In the genomic region with DNA sequence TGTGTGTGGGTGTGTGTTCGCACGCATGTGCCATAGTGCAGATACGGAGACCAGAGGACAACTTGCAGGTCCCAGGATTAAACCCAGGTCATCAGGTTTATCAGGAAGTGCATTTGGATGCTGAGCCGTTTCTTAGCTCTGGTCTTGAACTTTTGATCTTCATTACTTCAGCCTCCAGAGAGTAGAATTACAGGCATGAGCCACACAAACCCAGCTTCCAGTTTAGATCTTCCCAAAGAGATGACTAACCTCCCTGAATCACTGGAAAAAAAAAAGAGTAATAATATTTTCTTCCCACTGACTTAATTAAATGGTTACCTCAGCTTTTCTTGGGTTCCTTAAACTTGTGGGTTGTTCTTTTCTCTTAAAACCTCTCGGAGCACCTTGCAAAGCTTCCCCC, we compare ENCODE assay signal across 32 mouse cellular contexts.
"Had no signal": no experiment of that assay in that cellular context is flagged by ENCODE, and none has a peak within 500 bp of the region (broad histone marks: within the 10 kb centered on the region; RNA-seq: fewer than 3 reads in every experiment).

No protein-coding gene starts in this region.

- H3K27me3 ChIP-seq: limb, embryonic 12.5 days; limb, embryonic 13.5 days; limb, embryonic 15.5 days; liver, embryonic 13.5 days; liver, embryonic 15.5 days; lung, embryonic 15.5 days; midbrain, embryonic 12.5 days; midbrain, embryonic 13.5 days; midbrain, embryonic 15.5 days; neural tube, embryonic 12.5 days had no signal

- H3K36me3 ChIP-seq: limb, embryonic 10.5 days; limb, embryonic 12.5 days; limb, embryonic 13.5 days; limb, embryonic 15.5 days; liver, embryonic 12.5 days; liver, embryonic 13.5 days; liver, embryonic 15.5 days; lung, embryonic 15.5 days; midbrain, embryonic 10.5 days; midbrain, embryonic 12.5 days; midbrain, embryonic 13.5 days; midbrain, embryonic 15.5 days; neural tube, embryonic 12.5 days had no signal

- H3K9me3 ChIP-seq: limb, embryonic 10.5 days; limb, embryonic 12.5 days; limb, embryonic 13.5 days; limb, embryonic 15.5 days; liver, embryonic 12.5 days; liver, embryonic 13.5 days; liver, embryonic 15.5 days; lung, embryonic 15.5 days; megakaryocyte, embryonic 14.5 days; midbrain, embryonic 10.5 days; midbrain, embryonic 12.5 days; midbrain, embryonic 13.5 days; midbrain, embryonic 15.5 days; neural tube, embryonic 12.5 days had no signal

- H3K27ac ChIP-seq: limb, embryonic 10.5 days; limb, embryonic 12.5 days; limb, embryonic 13.5 days; limb, embryonic 15.5 days; liver, embryonic 12.5 days; liver, embryonic 13.5 days; liver, embryonic 14.5 days; liver, embryonic 15.5 days; lung, embryonic 15.5 days; macrophage; midbrain, embryonic 10.5 days; midbrain, embryonic 12.5 days; midbrain, embryonic 13.5 days; midbrain, embryonic 15.5 days; neural tube, embryonic 12.5 days had no signal

- H3K4me3 ChIP-seq: limb, embryonic 10.5 days; limb, embryonic 12.5 days; limb, embryonic 13.5 days; limb, embryonic 15.5 days; liver, embryonic 12.5 days; liver, embryonic 13.5 days; liver, embryonic 15.5 days; lung, embryonic 15.5 days; megakaryocyte, embryonic 14.5 days; midbrain, embryonic 10.5 days; midbrain, embryonic 12.5 days; midbrain, embryonic 13.5 days; midbrain, embryonic 15.5 days; myocyte; neural tube, embryonic 12.5 days had no signal

- H3K4me1 ChIP-seq: limb, embryonic 13.5 days; limb, embryonic 15.5 days; lung, embryonic 15.5 days; neural tube, embryonic 12.5 days had no signal

- ATAC-seq: liver, embryonic 12.5 days; liver, postnatal 0 days; lung, postnatal 0 days; midbrain, embryonic 13.5 days; midbrain, embryonic 15.5 days; midbrain, embryonic 16.5 days had no signal

- H3K9ac ChIP-seq: limb, embryonic 12.5 days; limb, embryonic 13.5 days; limb, embryonic 15.5 days; liver, embryonic 12.5 days; liver, embryonic 13.5 days; liver, embryonic 14.5 days; liver, embryonic 15.5 days; liver, postnatal 0 days; lung, embryonic 14.5 days; lung, embryonic 15.5 days; midbrain, embryonic 12.5 days; midbrain, embryonic 13.5 days; midbrain, embryonic 15.5 days; neural tube, embryonic 12.5 days had no signal

- H3K4me2 ChIP-seq: limb, embryonic 12.5 days; limb, embryonic 13.5 days; limb, embryonic 15.5 days; liver, embryonic 11.5 days; liver, embryonic 12.5 days; liver, embryonic 13.5 days; liver, embryonic 15.5 days; lung, embryonic 14.5 days; lung, embryonic 15.5 days; midbrain, embryonic 11.5 days; midbrain, embryonic 12.5 days; midbrain, embryonic 13.5 days; midbrain, embryonic 15.5 days; neural tube, embryonic 12.5 days had no signal

- DNase-seq: left cerebral cortex, postnatal 4 days; liver; liver, embryonic 13.5 days; liver, postnatal 0 days; lung, adult 18-20 months; lung, adult 2 months; lung, embryonic 14.5 days; lung, postnatal 10 days; lung, postnatal 14 days; lung, postnatal 36 days; lung, postnatal 4 days; midbrain, embryonic 14.5 days had no signal
